Mouse (Mus musculus) ovary, adult 10 weeks (tissue): Measurements from ENCODE around the gene F8a. TPM values are rescaled to one million over a fixed set of nuclear protein-coding genes. Genes with fewer than 3 reads are reported as not detected.

ENCODE experiments used
- polyA plus RNA-seq: library from polyadenylated mRNA; stranded (reverse); fragments of 350-450 nt; fragmentation: Illumina TruSeq; extraction: RNeasy Lipid Tissue Mini Kit (QIAGEN cat#74804); gene quantifications from one replicate; pipeline ENCODE4 v1.2.3, GENCODE M21; 2014

Gene F8a
- 7.2 TPM for polyA plus RNA-seq

DNA sequence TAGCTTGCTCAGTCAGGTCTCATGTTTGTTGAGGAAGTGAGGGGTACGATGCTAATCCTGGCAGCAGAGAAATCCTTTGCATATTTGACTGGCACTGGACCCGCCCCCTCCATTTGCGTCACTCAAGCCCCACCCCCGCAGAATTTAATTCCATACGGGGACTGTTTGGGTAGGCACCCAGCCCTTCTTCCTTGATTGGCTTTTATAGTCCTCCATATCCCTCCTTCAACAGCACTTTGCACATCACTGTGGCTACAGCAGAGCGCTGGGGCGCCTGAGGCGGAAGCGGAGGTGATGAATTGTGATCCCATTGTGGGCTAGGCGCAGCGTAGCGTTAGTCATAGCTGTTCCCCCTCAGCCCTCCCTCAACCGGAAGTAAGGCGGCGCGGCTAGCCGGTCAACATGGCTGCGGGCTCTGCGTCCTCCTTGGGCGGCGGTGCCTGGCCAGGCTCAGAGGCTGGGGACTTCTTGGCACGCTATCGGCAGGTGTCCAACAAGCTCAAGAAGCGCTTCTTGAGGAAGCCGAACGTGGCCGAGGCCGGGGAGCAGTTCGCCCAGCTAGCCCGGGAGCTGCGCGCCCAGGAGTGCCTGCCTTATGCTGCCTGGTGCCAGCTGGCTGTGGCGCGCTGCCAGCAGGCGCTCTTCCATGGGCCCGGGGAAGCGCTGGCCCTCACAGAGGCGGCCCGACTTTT lies at the start of gene F8a:
TSS of gene F8a (plus strand) at position 378 of the 692 bp plus-strand sequence.

GRCm38 (mm10) chrX:73191934-73192333 lies 36.2 kb upstream of the F8a start, which contains the start of gene Xlr3b:
Xlr3b (plus strand) TSS chrX:73192207.

DNA sequence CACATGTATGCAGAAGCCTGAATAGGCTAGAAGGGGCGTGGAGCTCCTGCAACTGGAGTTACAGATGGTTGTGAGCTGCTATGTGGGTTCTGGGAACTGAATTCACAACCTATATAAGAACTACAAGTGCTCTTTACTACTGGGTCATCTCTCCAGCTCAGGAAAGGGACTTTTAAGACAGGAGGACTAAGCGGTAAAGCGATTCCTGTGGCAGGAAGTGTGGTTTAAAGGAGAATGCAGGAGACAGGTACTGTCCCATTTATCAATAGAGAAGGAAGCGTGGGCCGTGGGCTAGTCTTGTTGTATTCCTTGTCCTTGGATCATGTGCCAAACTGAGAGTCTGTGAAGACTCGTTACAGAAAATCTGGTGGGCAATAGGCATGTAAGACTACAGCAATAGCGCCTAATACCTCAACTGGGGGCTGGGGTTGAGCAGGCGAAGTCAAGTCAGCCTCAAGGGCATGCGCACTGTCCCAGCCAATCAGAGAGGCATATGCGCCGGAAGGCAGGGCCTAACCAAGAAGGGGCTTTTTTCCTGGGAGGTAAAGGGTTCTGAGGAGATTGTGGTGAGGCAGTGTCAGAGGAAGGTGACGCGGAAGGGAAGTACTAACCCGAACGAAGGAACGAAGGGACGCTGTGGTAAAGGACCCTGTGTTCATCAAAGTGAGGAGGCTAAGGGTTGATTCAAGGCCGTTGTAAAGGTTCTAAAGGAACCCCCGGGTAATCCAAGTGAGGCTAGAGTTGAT lies 14.1 kb upstream of the F8a start, which contains the start of gene Xlr4b:
TSS of gene Xlr4b (plus strand) at position 515 of the 746 bp plus-strand sequence.

DNA sequence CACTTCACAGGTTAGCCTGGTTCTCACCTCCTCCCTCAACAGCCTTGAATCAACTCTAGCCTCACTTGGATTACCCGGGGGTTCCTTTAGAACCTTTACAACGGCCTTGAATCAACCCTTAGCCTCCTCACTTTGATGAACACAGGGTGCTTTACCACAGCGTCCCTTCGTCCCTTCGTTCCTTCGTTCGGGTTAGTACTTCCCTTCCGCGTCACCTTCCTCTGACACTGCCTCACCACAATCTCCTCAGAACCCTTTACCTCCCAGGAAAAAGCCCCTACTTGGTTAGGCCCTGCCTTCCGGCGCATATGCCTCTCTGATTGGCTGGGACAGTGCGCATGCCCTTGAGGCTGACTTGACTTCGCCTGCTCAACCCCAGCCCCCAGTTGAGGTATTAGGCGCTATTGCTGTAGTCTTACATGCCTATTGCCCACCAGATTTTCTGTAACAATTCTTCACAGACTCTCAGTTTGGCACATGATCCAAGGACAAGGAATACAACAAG lies 14.8 kb downstream of the F8a start, which contains the start of gene Xlr4c:
TSS of gene Xlr4c (minus strand) at position 310 of the 505 bp plus-strand sequence.

GRCm38 (mm10) chrX:73265270-73265669 lies 37.2 kb downstream of the F8a start, which contains the start of gene Xlr3c:
Xlr3c (minus strand) TSS chrX:73265390.

Other genes starting within 250 kb of the F8a start
- 31.2 TPM for gene Zfp185, start 241.0 kb upstream of the F8a start, polyA plus RNA-seq
- 0.54 TPM for gene Pnma5, start 191.2 kb upstream of the F8a start, polyA plus RNA-seq
- not detected for gene Pnma3, start 163.5 kb upstream of the F8a start, polyA plus RNA-seq
- 6.4 TPM for gene Xlr4a, start 145.8 kb upstream of the F8a start, polyA plus RNA-seq
- gene Xlr3a, start 131.2 kb upstream of the F8a start, polyA plus RNA-seq, result 26.1 TPM
- not detected for gene Gm14685, start 111.2 kb upstream of the F8a start, polyA plus RNA-seq
- gene Xlr5b, start 79.5 kb upstream of the F8a start, polyA plus RNA-seq, result 4.0 TPM
- not detected for gene DXBay18, start 78.8 kb upstream of the F8a start, polyA plus RNA-seq
- not detected for gene Spin2d, start 51.3 kb upstream of the F8a start, polyA plus RNA-seq
- gene Xlr3b, start 36.1 kb upstream of the F8a start, polyA plus RNA-seq, result 5.8 TPM
- 6.4 TPM for gene Xlr4b, start 14.0 kb upstream of the F8a start, polyA plus RNA-seq
- 9.4 TPM for gene Xlr4c, start 14.8 kb downstream of the F8a start, polyA plus RNA-seq
- gene Xlr3c, start 37.1 kb downstream of the F8a start, polyA plus RNA-seq, result 2.1 TPM
- 0.88 TPM for gene Xlr5a, start 64.7 kb downstream of the F8a start, polyA plus RNA-seq
- 0.83 TPM for gene Xlr5c, start 64.7 kb downstream of the F8a start, polyA plus RNA-seq
- gene Gm45015, start 108.5 kb downstream of the F8a start, polyA plus RNA-seq, result not detected
- gene Zfp275, start 114.3 kb downstream of the F8a start, polyA plus RNA-seq, result 68.9 TPM
- not detected for gene Gm18336, start 170.4 kb downstream of the F8a start, polyA plus RNA-seq
- 0.37 TPM for gene Zfp92, start 182.8 kb downstream of the F8a start, polyA plus RNA-seq
- not detected for gene Trex2, start 207.1 kb downstream of the F8a start, polyA plus RNA-seq
- 12.6 TPM for gene Haus7, start 230.8 kb downstream of the F8a start, polyA plus RNA-seq